Mouse (Mus musculus) olfactory bulb, adult 2 months (tissue): ENCODE data around the gene Zfp646.

ENCODE experiments used
- CTCF ChIP-seq: fragments of 200-500 bp; IDR thresholded peaks from 2 replicates; pipeline ENCODE4 v1.5.1; 2012; ENCODE audit warnings: low read depth, mild to moderate bottlenecking, low read length, moderate library complexity; ENCODE audit not compliant: insufficient read depth
- POLR2A ChIP-seq: fragments of 200-500 bp; IDR thresholded peaks from 2 replicates; pipeline ENCODE4 v1.6.1; 2012; ENCODE audit warnings: mild to moderate bottlenecking, low read depth, low read length, moderate library complexity; ENCODE audit not compliant: insufficient read depth

- TF ChIP-seq CTCF = no peak
- TF ChIP-seq POLR2A = no peak
Observed at GRCm38 (mm10) chr7:127866434-127866833, 9.6 kb upstream of the Zfp646 start.
